Mouse (Mus musculus) erythroblast, adult 5-6 weeks (primary cell): ENCODE data around the gene Dnaic1. TPM values are rescaled to one million over a fixed set of nuclear protein-coding genes. Genes with fewer than 3 reads are reported as not detected.

ENCODE experiments used
- ATAC-seq: replicated peaks from 2 replicates; pipeline ENCODE4 v1.8.0; 2016; ENCODE audit warnings: moderate number of reproducible peaks, mild to moderate bottlenecking, moderate TSS enrichment, inconsistent platforms; ENCODE audit not compliant: poor library complexity, low FRiP score, severe bottlenecking
- total RNA-seq, 2 experiments: library from RNA; stranded (forward) in 1 of 2; stranded (reverse) in 1 of 2; fragments of 150-400 nt in 1 of 2; fragments of 200-764, 138-1000 nt in 1 of 2; gene quantifications; 2 replicates each; pipeline versions ENCODE4 v1.2.3 to v1.2.4; 2015 to 2017; ENCODE audit warnings: low replicate concordance in 2 of 2

Gene Dnaic1
- total RNA-seq, 2 experiments from 2014 or later = not detected

DNA sequence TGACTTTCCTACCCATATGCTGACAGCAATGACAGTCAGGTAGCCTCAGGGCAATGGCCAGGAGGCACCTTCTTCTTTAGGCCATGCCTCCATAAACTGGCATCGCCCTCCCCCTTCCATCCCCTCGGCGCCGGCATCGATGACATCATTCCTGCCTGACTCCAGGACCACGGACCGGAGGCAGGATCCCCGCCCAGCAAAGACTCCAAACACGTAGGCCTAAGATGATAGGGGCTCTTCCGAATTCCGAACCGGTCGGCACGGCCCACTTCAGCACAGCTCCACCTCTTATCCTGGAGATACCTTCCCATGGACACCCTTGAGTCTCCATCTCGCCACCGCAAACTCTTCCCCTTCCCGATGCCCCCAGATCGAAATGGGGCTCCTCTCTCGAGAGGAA lies 1.3 kb upstream of the Dnaic1 start:
- no peak for ATAC-seq

DNA sequence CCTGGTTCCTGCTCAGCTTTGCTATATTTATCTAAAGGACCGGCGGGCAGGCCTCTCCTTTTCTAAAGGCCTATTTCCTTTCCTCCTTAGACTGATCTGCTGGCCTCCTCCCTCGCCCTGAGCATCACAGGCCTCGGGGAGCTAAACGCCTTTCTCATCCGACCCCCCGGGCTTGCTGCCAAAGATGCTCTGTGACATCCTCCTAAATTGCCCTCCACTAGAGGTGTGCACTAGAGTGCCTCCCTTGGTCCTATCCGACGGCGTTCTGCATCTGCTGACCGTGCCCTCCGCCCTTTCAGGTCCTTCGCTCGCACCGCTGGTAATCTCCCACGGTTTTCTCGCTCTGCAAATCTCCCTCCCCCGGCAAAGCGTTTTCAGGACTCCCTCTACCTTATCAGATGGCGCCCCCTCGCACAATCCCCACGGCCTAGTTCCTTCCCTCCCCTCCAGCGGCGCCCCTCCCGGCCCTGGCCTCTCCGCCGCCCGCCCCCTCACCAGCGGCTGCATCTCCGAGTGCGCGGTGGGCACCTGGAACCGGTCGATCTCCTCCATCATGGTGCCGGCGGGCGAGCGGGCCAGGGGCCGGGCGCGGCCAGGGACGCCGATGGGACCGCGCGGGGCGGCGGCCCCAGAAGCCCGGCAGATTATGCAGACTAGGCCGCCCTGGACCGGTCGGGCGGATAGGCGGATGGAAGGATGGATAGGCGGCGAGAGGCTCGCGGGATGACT lies 729 bp upstream of the Dnaic1 start:
- ATAC-seq = no peak

DNA sequence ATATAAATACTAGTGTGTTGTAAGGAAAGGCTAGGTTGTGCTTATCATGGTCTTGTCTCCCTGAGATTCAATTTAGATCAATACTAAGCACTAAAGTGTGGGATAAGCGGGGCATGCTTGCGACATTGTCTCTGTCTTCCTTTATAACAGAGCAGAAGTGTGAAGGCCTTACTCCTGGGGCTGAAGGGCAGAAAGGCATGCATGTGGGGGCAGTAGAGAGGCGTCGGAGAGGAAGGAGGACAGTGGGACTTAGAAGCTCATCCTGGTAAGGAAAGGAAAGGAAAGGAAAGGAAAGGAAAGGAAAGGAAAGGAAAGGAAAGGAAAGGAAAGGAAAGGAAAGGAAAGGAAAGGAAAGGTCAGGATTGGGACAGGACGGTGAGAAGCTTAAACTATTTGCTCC lies 1.9 kb downstream of the Dnaic1 start:
- no peak for ATAC-seq

DNA sequence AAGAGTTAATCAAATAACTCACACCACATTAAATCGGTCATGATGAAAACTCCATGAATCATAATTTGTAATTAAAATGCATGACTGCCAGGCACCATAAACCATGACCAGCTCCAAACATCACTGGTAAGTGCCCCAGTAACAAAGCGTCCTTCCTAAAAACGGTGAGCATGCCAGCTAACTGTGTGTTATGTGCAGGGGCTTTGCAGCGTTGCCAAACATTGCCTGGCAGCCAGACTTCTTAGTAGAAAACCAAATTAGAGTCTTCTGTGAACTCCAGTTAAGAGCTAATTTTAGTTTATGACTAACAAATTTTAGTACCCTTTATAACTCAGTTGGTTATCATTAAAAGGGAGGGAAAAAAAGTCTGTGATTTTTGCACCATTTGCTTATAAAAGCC lies 3.9 kb downstream of the Dnaic1 start:
- no peak for ATAC-seq

DNA sequence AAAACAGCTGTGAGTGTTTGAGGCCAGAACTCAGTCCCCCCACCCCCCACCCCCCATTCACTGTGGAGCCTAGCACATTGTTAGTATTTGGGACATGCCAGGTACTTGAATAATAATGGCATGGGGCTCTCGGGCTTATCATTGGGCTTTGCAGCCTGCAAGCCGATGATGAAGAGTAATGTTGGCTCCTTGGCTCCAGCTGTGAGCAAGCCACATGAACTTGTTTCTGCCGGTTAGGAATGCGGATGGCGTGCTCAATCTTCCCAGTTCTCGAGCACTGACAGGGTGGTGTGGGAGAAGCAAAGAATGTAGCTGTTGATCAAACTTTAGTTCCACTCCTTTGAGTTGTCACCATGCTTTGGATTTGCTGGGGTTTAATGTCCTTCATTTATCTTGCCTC lies 6.3 kb downstream of the Dnaic1 start:
- ATAC-seq = no peak

DNA sequence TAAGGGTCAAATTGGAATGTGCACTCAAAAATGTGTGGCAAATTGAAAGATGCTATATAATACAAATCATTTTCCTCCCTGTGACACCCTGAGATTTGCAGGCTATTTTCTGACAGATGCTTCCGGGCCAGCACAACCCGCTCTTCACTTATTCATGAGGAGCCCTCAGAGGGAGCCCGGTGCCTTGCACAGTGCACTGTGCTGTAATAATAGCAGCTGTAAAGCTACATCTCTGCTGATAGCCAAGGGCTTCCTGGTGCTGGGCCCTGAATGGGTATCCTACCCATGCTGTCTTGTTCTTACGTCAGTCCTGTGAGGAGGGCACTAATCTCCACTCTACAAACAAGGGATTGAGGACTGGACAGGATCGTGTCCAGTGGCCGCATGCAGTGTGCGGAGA lies 13.8 kb downstream of the Dnaic1 start:
- no peak for ATAC-seq

DNA sequence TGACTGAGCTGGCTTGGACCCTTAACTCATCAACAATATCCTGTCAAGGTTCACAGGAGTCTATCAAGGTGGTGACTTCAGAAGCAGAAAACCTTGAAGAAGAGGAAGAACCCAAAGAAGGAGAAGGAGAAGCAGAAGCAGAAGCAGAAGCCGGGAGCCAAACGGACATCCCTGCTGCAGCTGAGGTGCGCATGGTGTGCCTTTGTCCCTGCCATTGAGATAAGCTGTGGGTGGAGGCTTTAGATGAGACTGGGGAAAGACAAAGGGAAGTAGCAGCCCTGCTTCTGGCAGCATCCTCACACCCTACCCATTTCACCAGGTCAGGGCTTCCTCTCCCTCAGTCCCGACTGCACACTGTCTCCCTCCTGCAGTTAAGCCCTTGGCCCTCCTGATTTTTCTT lies 33.2 kb downstream of the Dnaic1 start:
- no peak for ATAC-seq

GRCm38 (mm10) chr4:41604476-41605396 lies 35.2 kb downstream of the Dnaic1 start:
- ATAC-seq = no peak

GRCm38 (mm10) chr4:41606784-41607183 lies 37.2 kb downstream of the Dnaic1 start:
- no peak for ATAC-seq

- no peak for ATAC-seq
Observed at GRCm38 (mm10) chr4:41609681-41610593, 40.4 kb downstream of the Dnaic1 start.

DNA sequence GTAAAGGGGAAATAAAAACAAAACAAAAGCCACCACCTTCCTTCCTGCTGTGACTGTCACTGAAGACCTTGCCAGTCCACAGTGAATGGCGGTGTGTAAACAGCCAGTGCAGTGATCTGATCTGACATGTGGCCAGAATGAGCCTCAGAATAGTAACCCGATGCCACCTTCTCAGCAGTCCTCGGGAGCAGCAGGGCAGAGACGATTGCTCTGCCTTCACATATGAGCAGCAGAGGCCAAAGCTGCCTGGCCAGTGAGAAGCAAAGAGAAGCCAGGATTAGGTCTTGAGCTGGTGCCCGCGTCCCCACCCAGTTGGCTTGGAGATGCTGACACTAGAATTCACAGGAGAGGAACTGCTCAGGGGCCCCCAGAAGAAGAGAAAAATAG lies 41.0 kb downstream of the Dnaic1 start:
- no peak for ATAC-seq

- ATAC-seq = no peak
Observed at GRCm38 (mm10) chr4:41612166-41612565, 42.6 kb downstream of the Dnaic1 start.

DNA sequence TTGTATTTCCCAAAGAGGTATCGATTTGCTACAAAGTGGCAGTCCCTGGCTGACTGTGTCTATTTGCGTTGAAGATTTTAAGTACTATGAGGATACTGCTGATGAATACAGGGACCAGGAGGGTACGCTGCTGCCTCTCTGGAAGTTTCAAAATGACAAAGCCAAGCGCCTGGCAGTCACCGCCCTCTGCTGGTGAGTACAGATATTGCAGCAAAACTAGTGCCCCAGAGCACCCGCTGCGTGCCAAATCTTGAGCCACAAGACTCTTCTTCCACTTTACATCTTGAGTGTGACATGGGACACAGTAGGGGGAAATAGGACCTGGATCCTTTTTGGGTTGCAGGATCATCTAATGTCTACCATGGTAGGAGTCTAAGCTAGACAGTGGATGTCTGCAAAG lies 44.6 kb downstream of the Dnaic1 start:
- 0 out of 2 replicates have a peak, but pooled peaks have one; percentile 57 for ATAC-seq

DNA sequence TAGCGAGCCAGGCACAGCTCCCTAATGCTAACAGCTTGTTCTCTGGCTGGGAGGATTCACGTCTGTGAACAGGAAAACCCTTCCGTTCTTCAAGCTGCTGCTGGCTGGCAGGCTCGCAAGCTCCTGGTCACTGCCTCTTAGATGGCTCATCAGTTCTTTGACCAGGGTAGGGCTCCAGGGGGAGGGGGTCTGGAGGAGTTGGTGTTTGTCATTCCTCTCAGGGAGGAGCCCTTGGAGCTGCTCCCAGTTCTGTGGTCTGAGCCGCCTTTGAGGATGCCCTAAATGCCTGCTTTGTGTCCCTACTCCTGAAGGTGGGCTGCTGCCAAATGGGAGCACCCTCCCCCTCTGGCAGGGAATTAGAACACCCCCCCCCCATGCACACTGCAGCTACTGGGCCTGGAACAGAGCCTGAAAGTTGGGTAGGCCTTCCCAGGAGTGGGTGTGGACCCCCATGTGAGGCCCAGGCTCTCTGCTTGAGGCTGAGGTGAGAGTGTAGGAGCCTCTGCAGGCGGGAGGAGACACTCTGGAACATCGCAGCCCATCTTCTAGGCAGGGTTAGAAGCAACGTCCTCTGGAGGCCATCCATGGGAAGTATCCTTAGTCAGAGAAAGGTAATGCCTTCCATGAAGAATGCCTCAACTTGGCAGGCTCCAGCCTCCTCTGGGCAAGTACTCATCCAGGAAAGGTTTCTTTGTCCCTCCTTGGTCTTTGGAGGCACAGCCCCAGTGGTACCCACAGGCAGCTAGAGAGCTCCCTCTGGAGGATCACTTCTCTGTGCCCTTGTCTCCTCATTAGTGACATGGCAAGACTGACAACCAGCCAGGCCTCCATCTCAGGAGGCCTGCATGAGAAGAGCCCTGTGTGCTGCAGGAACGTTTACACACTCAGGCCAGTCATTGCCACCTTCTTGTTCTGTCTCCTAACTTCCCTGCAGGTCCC lies 46.4 kb downstream of the Dnaic1 start:
- no peak for ATAC-seq

GRCm38 (mm10) chr4:41618916-41619746 lies 49.6 kb downstream of the Dnaic1 start:
- ATAC-seq = no peak

GRCm38 (mm10) chr4:41622071-41622470 lies 52.5 kb downstream of the Dnaic1 start:
- ATAC-seq = no peak

GRCm38 (mm10) chr4:41628202-41628927 lies 58.8 kb downstream of the Dnaic1 start:
- ATAC-seq = no peak

DNA sequence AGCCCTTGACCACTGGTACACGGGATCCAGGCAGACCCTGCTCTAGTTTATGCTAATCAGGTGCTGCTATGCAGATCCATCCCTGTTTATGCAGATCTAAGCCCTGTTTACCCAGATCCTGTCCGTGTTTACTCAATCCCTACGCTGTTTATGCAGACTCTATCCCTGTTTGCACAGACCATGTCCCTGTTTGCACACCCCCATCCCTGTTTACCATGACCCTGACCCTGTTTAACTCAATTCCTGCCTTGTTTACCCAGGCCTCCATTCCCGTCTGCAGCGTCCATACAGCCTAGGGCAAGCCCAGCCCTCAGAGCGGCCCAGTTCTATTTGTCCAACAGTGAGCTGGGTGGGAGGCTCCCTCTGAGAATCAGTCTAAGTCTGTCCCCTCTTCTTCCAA lies 60.6 kb downstream of the Dnaic1 start:
- ATAC-seq = no peak
